Mouse (Mus musculus) testis, adult 2 months (tissue): ENCODE measurements around the gene Patj.

Experiments
- CTCF ChIP-seq: fragments of 200-500 bp; IDR thresholded peaks from 2 replicates; pipeline ENCODE4 v1.5.1; 2012; ENCODE audit warnings: low read depth, mild to moderate bottlenecking, inconsistent platforms, low read length, moderate library complexity; ENCODE audit not compliant: control insufficient read depth, insufficient read depth, insufficient replicate concordance
- POLR2A ChIP-seq: fragments of 200-500 bp; IDR thresholded peaks from 2 replicates; pipeline ENCODE4 v1.6.1; 2012; ENCODE audit warnings: low read depth, mild to moderate bottlenecking, inconsistent platforms, low read length, moderate library complexity; ENCODE audit not compliant: control insufficient read depth

DNA sequence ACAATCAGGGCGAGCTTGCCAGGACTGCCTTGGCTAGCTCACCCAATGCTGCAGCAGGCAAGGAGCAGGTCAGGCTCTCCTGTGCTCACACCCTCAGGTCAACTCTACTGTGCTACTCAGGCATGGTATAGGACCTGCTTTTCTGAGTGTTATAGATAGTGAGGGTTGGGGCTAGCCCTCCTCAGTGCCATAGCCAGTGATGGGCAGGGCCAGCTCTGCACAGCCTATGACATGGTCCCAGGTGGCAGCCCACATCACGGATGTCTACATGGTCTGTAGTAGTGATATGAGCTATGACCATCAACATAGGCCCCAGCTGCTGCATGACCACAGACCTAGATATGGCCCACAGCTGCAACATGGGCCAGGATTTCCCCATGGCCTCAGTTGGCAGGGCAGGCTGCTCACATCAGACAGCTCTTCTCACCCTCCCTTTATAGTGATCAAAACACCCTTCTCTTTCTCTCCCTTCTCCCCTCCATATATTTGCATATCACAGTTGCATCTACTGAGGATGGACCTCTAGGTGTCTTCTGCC lies 66.3 kb downstream of the Patj start:
- TF ChIP-seq CTCF: no peak
- TF ChIP-seq POLR2A: no peak
